Mouse (Mus musculus): Measurements from ENCODE around the gene Serinc5. TPM values are rescaled to one million over a fixed set of nuclear protein-coding genes. Genes with fewer than 3 reads are reported as not detected.

The Serinc5 gene
- polyA plus RNA-seq, 1 experiment from 2014 or later, result 12.2 TPM

- 79% methylated on average over 4 of the region's 4 CpGs for WGBS (ENCODE audit: insufficient replicate concordance)
- H3K9me3 ChIP-seq (ENCODE audit: low read length), result no peaks in the 10 kb centered on the region
- no peak overlapping the region for H3K27ac ChIP-seq (ENCODE audit: low read depth)
- H3K4me1 ChIP-seq (ENCODE audit: insufficient read depth), result no peaks in the 10 kb centered on the region
- ATAC-seq (no peak), DNase-seq (peak; percentile 7)
- H3K4me3 ChIP-seq (ENCODE audit: low read depth, low read length), result no peak overlapping the region
- H3K4me2 ChIP-seq (ENCODE audit: low read depth, low read length), result no peak overlapping the region
- no peaks in the 10 kb centered on the region for H3K27me3 ChIP-seq (ENCODE audit: insufficient read depth, low read length)
- H3K36me3 ChIP-seq (replicated peaks; ENCODE audit: insufficient read depth, low read length), result no peaks in the 10 kb centered on the region
- TF ChIP-seq CTCF (IDR thresholded peaks at IDR 0.05; ENCODE audit: low read depth) (no peak), EP300 (IDR thresholded peaks at IDR 0.05; ENCODE audit: low read depth) (no peak)
- no peak overlapping the region for H3K9ac ChIP-seq (replicated peaks)
Measured at GRCm38 (mm10) chr13:92721006-92721405, 110.1 kb downstream of the Serinc5 start.

DNA sequence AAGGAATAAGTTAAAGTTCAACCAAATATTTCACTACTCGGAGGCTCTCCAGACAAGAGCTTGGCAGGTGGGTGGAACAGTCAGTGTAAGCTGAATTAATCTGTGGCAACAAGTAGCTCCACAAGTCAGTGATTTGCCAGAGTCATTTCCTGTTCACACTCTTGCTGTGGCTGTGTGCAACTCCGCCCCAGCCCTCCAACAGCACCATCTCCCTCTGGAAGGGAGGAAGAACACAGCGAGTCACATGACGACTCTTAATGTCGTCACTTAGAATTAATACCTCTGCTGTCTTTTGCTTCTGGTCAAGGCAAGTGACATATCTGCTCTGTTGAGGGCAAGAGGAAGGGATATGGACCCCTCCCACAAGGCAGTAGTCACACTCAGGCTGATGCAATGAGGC, 111.5 kb downstream of the Serinc5 start:
- 23% methylated on average over 5 of the region's 5 CpGs for whole genome bisulfite sequencing (ENCODE audit: insufficient replicate concordance)
- no peak overlapping the region for H3K4me3 ChIP-seq (ENCODE audit: low read depth, low read length)
- H3K27ac ChIP-seq (ENCODE audit: low read depth), result no peak overlapping the region
- H3K9me3 ChIP-seq (ENCODE audit: low read length), result no peaks in the 10 kb centered on the region
- H3K4me2 ChIP-seq (ENCODE audit: low read depth, low read length), result no peak overlapping the region
- no peaks in the 10 kb centered on the region for H3K4me1 ChIP-seq (ENCODE audit: insufficient read depth)
- H3K9ac ChIP-seq (replicated peaks), result no peak overlapping the region
- ATAC-seq (peak; percentile 47), DNase-seq (peak; percentile 15)
- TF ChIP-seq EP300 (IDR thresholded peaks at IDR 0.05; ENCODE audit: low read depth) (no peak), CTCF (IDR thresholded peaks at IDR 0.05; ENCODE audit: low read depth) (no peak)
- no peaks in the 10 kb centered on the region for H3K36me3 ChIP-seq (replicated peaks; ENCODE audit: insufficient read depth, low read length)
- no peaks in the 10 kb centered on the region for H3K27me3 ChIP-seq (ENCODE audit: insufficient read depth, low read length)

GRCm38 (mm10) chr13:92729811-92730210, 118.9 kb downstream of the Serinc5 start:
- Histone ChIP-seq H3K27me3 (ENCODE audit: insufficient read depth, low read length) (no peaks in the 10 kb centered on the region), H3K27ac (ENCODE audit: low read depth) (no peak overlapping the region), H3K4me1 (ENCODE audit: insufficient read depth) (no peaks in the 10 kb centered on the region), H3K9ac (replicated peaks) (no peak overlapping the region), H3K36me3 (replicated peaks; ENCODE audit: insufficient read depth, low read length) (no peaks in the 10 kb centered on the region), H3K9me3 (ENCODE audit: low read length) (no peaks in the 10 kb centered on the region), H3K4me3 (ENCODE audit: low read depth, low read length) (no peak overlapping the region), H3K4me2 (ENCODE audit: low read depth, low read length) (no peak overlapping the region)
- ATAC-seq (no peak), DNase-seq (peak; percentile 12)
- TF ChIP-seq EP300 (IDR thresholded peaks at IDR 0.05; ENCODE audit: low read depth) (no peak), CTCF (IDR thresholded peaks at IDR 0.05; ENCODE audit: low read depth) (no peak)
- 54% methylated on average over 13 of the region's 13 CpGs for WGBS (ENCODE audit: insufficient replicate concordance)

GRCm38 (mm10) chr13:92731811-92732210, 120.9 kb downstream of the Serinc5 start:
- no peak overlapping the region for H3K27ac ChIP-seq (ENCODE audit: low read depth)
- no peak overlapping the region for H3K9ac ChIP-seq (replicated peaks)
- ATAC-seq (no peak), DNase-seq (peak; percentile 9)
- H3K4me2 ChIP-seq (ENCODE audit: low read depth, low read length), result no peak overlapping the region
- no peaks in the 10 kb centered on the region for H3K9me3 ChIP-seq (ENCODE audit: low read length)
- TF ChIP-seq CTCF (IDR thresholded peaks at IDR 0.05; ENCODE audit: low read depth) (no peak), EP300 (IDR thresholded peaks at IDR 0.05; ENCODE audit: low read depth) (no peak)
- H3K4me3 ChIP-seq (ENCODE audit: low read depth, low read length), result no peak overlapping the region
- 72% methylated on average over 6 of the region's 6 CpGs for WGBS (ENCODE audit: insufficient replicate concordance)
- H3K4me1 ChIP-seq (ENCODE audit: insufficient read depth), result no peaks in the 10 kb centered on the region
- no peaks in the 10 kb centered on the region for H3K36me3 ChIP-seq (replicated peaks; ENCODE audit: insufficient read depth, low read length)
- no peaks in the 10 kb centered on the region for H3K27me3 ChIP-seq (ENCODE audit: insufficient read depth, low read length)

DNA sequence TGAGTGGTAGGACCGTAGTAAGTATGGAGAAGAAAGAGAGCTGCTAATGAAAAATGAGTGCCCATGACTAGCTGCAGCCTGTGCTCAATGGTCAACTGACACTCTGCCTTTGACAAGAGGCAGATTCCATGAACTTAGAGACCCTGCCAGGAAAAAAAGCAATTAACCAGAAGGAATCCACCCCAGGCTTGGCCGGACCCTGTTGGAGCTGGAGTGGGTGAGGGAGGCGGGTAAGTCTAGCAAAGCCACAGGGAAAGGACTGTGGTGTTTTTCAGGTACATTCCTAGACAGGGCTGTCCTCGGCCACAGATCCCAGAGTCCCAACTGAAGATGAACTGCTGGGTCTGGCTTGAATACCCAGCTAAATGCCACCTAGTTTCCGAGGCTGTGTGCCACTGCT, 121.9 kb downstream of the Serinc5 start:
- WGBS (ENCODE audit: insufficient replicate concordance), result 72% methylated on average over 5 of the region's 5 CpGs
- ATAC-seq (no peak), DNase-seq (no peak)
- H3K4me2 ChIP-seq (ENCODE audit: low read depth, low read length), result no peak overlapping the region
- TF ChIP-seq EP300 (IDR thresholded peaks at IDR 0.05; ENCODE audit: low read depth), result no peak
- no peak for TF ChIP-seq CTCF (IDR thresholded peaks at IDR 0.05; ENCODE audit: low read depth)
- H3K4me1 ChIP-seq (ENCODE audit: insufficient read depth), result no peaks in the 10 kb centered on the region
- H3K9ac ChIP-seq (replicated peaks), result no peak overlapping the region
- H3K36me3 ChIP-seq (replicated peaks; ENCODE audit: insufficient read depth, low read length), result no peaks in the 10 kb centered on the region
- H3K27me3 ChIP-seq (ENCODE audit: insufficient read depth, low read length), result no peaks in the 10 kb centered on the region
- H3K4me3 ChIP-seq (ENCODE audit: low read depth, low read length), result no peak overlapping the region
- no peak overlapping the region for H3K27ac ChIP-seq (ENCODE audit: low read depth)
- H3K9me3 ChIP-seq (ENCODE audit: low read length), result no peaks in the 10 kb centered on the region

DNA sequence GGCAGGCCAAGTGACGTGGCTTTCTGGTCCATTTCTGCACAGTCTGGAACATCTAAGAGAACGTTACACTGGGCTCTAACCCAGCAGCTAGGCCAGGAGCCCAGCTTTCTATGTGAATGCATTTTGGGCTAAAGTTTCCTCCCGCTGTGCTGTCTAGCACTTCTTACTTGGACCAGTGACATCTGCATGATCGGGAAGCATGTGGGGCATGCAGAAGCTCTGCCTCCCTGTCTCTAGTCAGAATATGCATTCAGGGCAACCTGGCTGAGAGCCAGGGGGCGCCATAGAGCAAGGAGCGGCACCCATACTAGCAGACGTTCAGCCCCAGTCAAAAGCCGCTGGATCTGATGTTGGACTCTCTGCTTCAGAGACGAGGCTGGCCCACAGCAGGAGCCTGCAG, 122.4 kb downstream of the Serinc5 start:
- Histone ChIP-seq H3K9me3 (ENCODE audit: low read length) (no peaks in the 10 kb centered on the region), H3K36me3 (replicated peaks; ENCODE audit: insufficient read depth, low read length) (no peaks in the 10 kb centered on the region), H3K4me2 (ENCODE audit: low read depth, low read length) (peak overlapping the region; percentile 30; the same call in 1 of the 2 replicates), H3K27ac (ENCODE audit: low read depth) (no peak overlapping the region), H3K4me3 (ENCODE audit: low read depth, low read length) (no peak overlapping the region), H3K27me3 (ENCODE audit: insufficient read depth, low read length) (no peaks in the 10 kb centered on the region), H3K9ac (replicated peaks) (no peak overlapping the region), H3K4me1 (ENCODE audit: insufficient read depth) (no peaks in the 10 kb centered on the region)
- WGBS (ENCODE audit: insufficient replicate concordance), result 34% methylated on average over 9 of the region's 9 CpGs
- no peak for ATAC-seq
- peak; percentile 88 for TF ChIP-seq CTCF (IDR thresholded peaks at IDR 0.05; ENCODE audit: low read depth)
- TF ChIP-seq EP300 (IDR thresholded peaks at IDR 0.05; ENCODE audit: low read depth), result no peak
- DNase-seq, result peak; percentile 79

GRCm38 (mm10) chr13:92733741-92734140, 122.8 kb downstream of the Serinc5 start:
- no peak overlapping the region for H3K4me3 ChIP-seq (ENCODE audit: low read depth, low read length)
- peak overlapping the region; percentile 30; the same call in 1 of the 2 replicates for H3K4me2 ChIP-seq (ENCODE audit: low read depth, low read length)
- H3K27ac ChIP-seq (ENCODE audit: low read depth), result no peak overlapping the region
- 79% methylated on average over 11 of the region's 11 CpGs for WGBS (ENCODE audit: insufficient replicate concordance)
- TF ChIP-seq EP300 (IDR thresholded peaks at IDR 0.05; ENCODE audit: low read depth) (no peak), CTCF (IDR thresholded peaks at IDR 0.05; ENCODE audit: low read depth) (no peak)
- no peaks in the 10 kb centered on the region for H3K27me3 ChIP-seq (ENCODE audit: insufficient read depth, low read length)
- ATAC-seq (no peak), DNase-seq (peak; percentile 10)
- no peaks in the 10 kb centered on the region for H3K4me1 ChIP-seq (ENCODE audit: insufficient read depth)
- no peak overlapping the region for H3K9ac ChIP-seq (replicated peaks)
- H3K9me3 ChIP-seq (ENCODE audit: low read length), result no peaks in the 10 kb centered on the region
- no peaks in the 10 kb centered on the region for H3K36me3 ChIP-seq (replicated peaks; ENCODE audit: insufficient read depth, low read length)

All from liver, postnatal 0 days (tissue).